Mouse (Mus musculus) CH12.LX (cell line): Measurements from ENCODE around the gene Adora1. TPM values are rescaled to one million over a fixed set of nuclear protein-coding genes. Genes with fewer than 3 reads are reported as not detected.

Experiments used
- DNase-seq: peaks from one replicate; pipeline ENCODE4 v3.0.0-alpha.2; 2013; ENCODE audit errors: extremely low read depth
- H3K27ac ChIP-seq: 2 replicates; pipeline ENCODE4 v1.5.1; 2012; ENCODE audit warnings: low read depth, mild to moderate bottlenecking, control low read depth, moderate library complexity; ENCODE audit not compliant: insufficient read depth
- H3K27me3 ChIP-seq: replicated peaks from 2 replicates; pipeline ENCODE3; 2012; ENCODE audit warnings: inconsistent platforms
- H3K36me3 ChIP-seq, 2 experiments: replicated peaks in 1 of 2; 2 replicates each; pipeline versions ENCODE3 to v1.6.1; 2012; ENCODE audit warnings: inconsistent platforms in 1 of 2, low read length in 1 of 2, mild to moderate bottlenecking in 1 of 2, mixed read lengths in 1 of 2, moderate library complexity in 1 of 2; ENCODE audit not compliant: control insufficient read depth in 1 of 2, insufficient read depth in 1 of 2
- H3K4me1 ChIP-seq, 2 experiments: 2 replicates each; pipeline ENCODE4 v1.6.1; 2012; ENCODE audit warnings: inconsistent platforms in 1 of 2, moderate library complexity in 1 of 2; ENCODE audit not compliant: insufficient read depth in 2 of 2, control insufficient read depth in 1 of 2
- H3K4me2 ChIP-seq: 2 replicates; pipeline ENCODE4 v1.6.1; 2012; ENCODE audit warnings: low read depth, mild to moderate bottlenecking, control low read depth; ENCODE audit not compliant: poor library complexity, insufficient read depth, severe bottlenecking
- H3K4me3 ChIP-seq, 3 experiments: fragments of 150-350 bp in 1 of 3; sonication (generic) in 1 of 3; replicated peaks in 1 of 3; 2 replicates each; pipeline versions ENCODE3 to v1.5.1; 2011 to 2012; ENCODE audit warnings: low read depth in 2 of 3, low read length in 2 of 3, mild to moderate bottlenecking in 2 of 3, moderate library complexity in 2 of 3, control low read depth in 1 of 3, improper control_type of control experiment in 1 of 3, inconsistent platforms in 1 of 3, mixed read lengths in 1 of 3; ENCODE audit not compliant: poor library complexity in 1 of 3
- H3K79me2 ChIP-seq: replicated peaks from 2 replicates; pipeline ENCODE4 v1.6.1; 2012; ENCODE audit warnings: mild to moderate bottlenecking, moderate library complexity; ENCODE audit not compliant: control insufficient read depth, poor library complexity, insufficient read depth, severe bottlenecking; ENCODE audit errors: extremely low read depth
- H3K9ac ChIP-seq: 2 replicates; pipeline ENCODE4 v1.6.1; 2012; ENCODE audit warnings: low read depth, mild to moderate bottlenecking, control low read depth, moderate library complexity; ENCODE audit not compliant: insufficient read depth
- H3K9me3 ChIP-seq: replicated peaks from 2 replicates; pipeline ENCODE3; 2012; ENCODE audit warnings: low read length, inconsistent platforms, mixed read lengths
- CHD1 ChIP-seq: IDR thresholded peaks from 2 replicates; pipeline ENCODE4 v1.6.1; 2012; ENCODE audit warnings: low read depth, low read length, improper control_type of control experiment, inconsistent platforms
- CTCF ChIP-seq, 2 experiments: IDR thresholded peaks in 1 of 2; conservative IDR thresholded peaks in 1 of 2; 2 replicates each; pipeline ENCODE4 v1.5.1; 2011 to 2012; ENCODE audit warnings: low read depth in 2 of 2, low read length in 2 of 2, improper control_type of control experiment in 1 of 2, inconsistent platforms in 1 of 2, mild to moderate bottlenecking in 1 of 2, moderate library complexity in 1 of 2
- EP300 ChIP-seq: IDR thresholded peaks from 2 replicates; pipeline ENCODE4 v1.6.1; 2011; ENCODE audit warnings: low read length, improper control_type of control experiment
- ETS1 ChIP-seq: conservative IDR thresholded peaks from 2 replicates; pipeline ENCODE4 v1.6.1; 2012; ENCODE audit warnings: low read depth, mild to moderate bottlenecking, inconsistent platforms, low read length, improper control_type of control experiment, moderate library complexity
- GABPA ChIP-seq: IDR thresholded peaks from 2 replicates; pipeline ENCODE4 v1.6.1; 2012; ENCODE audit warnings: low read depth, low read length, improper control_type of control experiment, inconsistent platforms; ENCODE audit not compliant: insufficient replicate concordance
- HCFC1 ChIP-seq: IDR thresholded peaks from 2 replicates; pipeline ENCODE4 v1.6.1; 2012; ENCODE audit warnings: low read depth, mild to moderate bottlenecking, inconsistent platforms, low read length, improper control_type of control experiment
- IRF4 ChIP-seq: IDR thresholded peaks from 2 replicates; pipeline ENCODE4 v1.6.1; 2014; ENCODE audit warnings: low read depth, mild to moderate bottlenecking, inconsistent platforms, low read length, improper control_type of control experiment
- JUN ChIP-seq: IDR thresholded peaks from 2 replicates; pipeline ENCODE4 v1.6.1; 2011; ENCODE audit warnings: low read depth, mild to moderate bottlenecking, low read length, improper control_type of control experiment, moderate library complexity; ENCODE audit not compliant: insufficient read depth
- KAT2A ChIP-seq: IDR thresholded peaks from 2 replicates; pipeline ENCODE4 v1.6.1; 2012; ENCODE audit warnings: low read length, improper control_type of control experiment, inconsistent platforms; ENCODE audit not compliant: insufficient replicate concordance
- MAFK ChIP-seq: IDR thresholded peaks from 2 replicates; pipeline ENCODE4 v1.6.1; 2011; ENCODE audit warnings: low read length, improper control_type of control experiment; ENCODE audit not compliant: insufficient replicate concordance
- MAX ChIP-seq: IDR thresholded peaks from 2 replicates; pipeline ENCODE4 v1.6.1; 2011; ENCODE audit warnings: low read length, improper control_type of control experiment
- MEF2A ChIP-seq: IDR thresholded peaks from 2 replicates; pipeline ENCODE4 v1.6.1; 2014; ENCODE audit warnings: low read depth, mild to moderate bottlenecking, inconsistent platforms, low read length, improper control_type of control experiment, borderline replicate concordance
- NRF1 ChIP-seq: IDR thresholded peaks from 2 replicates; pipeline ENCODE4 v1.6.1; 2014; ENCODE audit warnings: low read depth, mild to moderate bottlenecking, inconsistent platforms, low read length, improper control_type of control experiment, moderate library complexity
- PAX5 ChIP-seq: IDR thresholded peaks from 2 replicates; pipeline ENCODE4 v1.6.1; 2012; ENCODE audit warnings: low read length, inconsistent platforms, mixed read lengths
- POLR2AphosphoS2 ChIP-seq: IDR thresholded peaks from 2 replicates; pipeline ENCODE4 v1.6.1; 2011; ENCODE audit warnings: low read depth, low read length, improper control_type of control experiment
- RAD21 ChIP-seq: IDR thresholded peaks from 2 replicates; pipeline ENCODE4 v1.6.1; 2011; ENCODE audit warnings: low read depth, mild to moderate bottlenecking, low read length, improper control_type of control experiment, moderate library complexity
- SMC3 ChIP-seq: IDR thresholded peaks from 2 replicates; pipeline ENCODE4 v1.6.1; 2011; ENCODE audit warnings: low read depth, low read length, improper control_type of control experiment
- TCF12 ChIP-seq: IDR thresholded peaks from 2 replicates; pipeline ENCODE4 v1.6.1; 2014; ENCODE audit warnings: low read depth, mild to moderate bottlenecking, inconsistent platforms, low read length, improper control_type of control experiment
- UBTF ChIP-seq: IDR thresholded peaks from 2 replicates; pipeline ENCODE4 v1.6.1; 2012; ENCODE audit warnings: low read depth, mild to moderate bottlenecking, inconsistent platforms, low read length, improper control_type of control experiment, moderate library complexity
- ZC3H11A ChIP-seq: IDR thresholded peaks from 2 replicates; pipeline ENCODE4 v1.6.1; 2012; ENCODE audit warnings: low read depth, mild to moderate bottlenecking, inconsistent platforms, low read length, improper control_type of control experiment
- ZNF384 ChIP-seq: IDR thresholded peaks from 2 replicates; pipeline ENCODE4 v1.6.1; 2012; ENCODE audit warnings: low read depth, low read length, improper control_type of control experiment, inconsistent platforms
- dilution Hi-C: fragments of 300-500 bp; cut with MboI; formaldehyde crosslinking; loops from 2 replicates; pipeline ENCODE4 v1.14.3; 2020; ENCODE audit warnings: low sequenced_read_pairs; ENCODE audit not compliant: extremely low pct_unique_long_range_greater_than_20kb, extremely low pct_ligation_motif_present
- in situ Hi-C: fragments of 300-500 bp; cut with MboI; formaldehyde crosslinking; loops from 3 replicates; pipeline ENCODE4 v1.14.3; 2019; ENCODE audit warnings: low sequenced_read_pairs, low pct_ligation_motif_present, low pct_unique_long_range_greater_than_20kb, mixed read lengths
- polyA plus RNA-seq: library from polyadenylated mRNA; unstranded; fragments of >175 nt; gene quantifications from 2 replicates; pipeline ENCODE4 v1.2.1, GENCODE M21; 2012; ENCODE audit warnings: low read depth; ENCODE audit not compliant: insufficient read length
- total RNA-seq, 2 experiments: library from RNA; depleted of rRNA; stranded (reverse); fragments of 300-350 nt in 1 of 2; fragments of >200 nt in 1 of 2; gene quantifications; 2 replicates each; pipeline ENCODE4 v1.2.3; 2012 to 2014

Gene Adora1
- total and polyA plus RNA-seq, 3 experiments: 0.20 TPM; not detected in 2

DNA sequence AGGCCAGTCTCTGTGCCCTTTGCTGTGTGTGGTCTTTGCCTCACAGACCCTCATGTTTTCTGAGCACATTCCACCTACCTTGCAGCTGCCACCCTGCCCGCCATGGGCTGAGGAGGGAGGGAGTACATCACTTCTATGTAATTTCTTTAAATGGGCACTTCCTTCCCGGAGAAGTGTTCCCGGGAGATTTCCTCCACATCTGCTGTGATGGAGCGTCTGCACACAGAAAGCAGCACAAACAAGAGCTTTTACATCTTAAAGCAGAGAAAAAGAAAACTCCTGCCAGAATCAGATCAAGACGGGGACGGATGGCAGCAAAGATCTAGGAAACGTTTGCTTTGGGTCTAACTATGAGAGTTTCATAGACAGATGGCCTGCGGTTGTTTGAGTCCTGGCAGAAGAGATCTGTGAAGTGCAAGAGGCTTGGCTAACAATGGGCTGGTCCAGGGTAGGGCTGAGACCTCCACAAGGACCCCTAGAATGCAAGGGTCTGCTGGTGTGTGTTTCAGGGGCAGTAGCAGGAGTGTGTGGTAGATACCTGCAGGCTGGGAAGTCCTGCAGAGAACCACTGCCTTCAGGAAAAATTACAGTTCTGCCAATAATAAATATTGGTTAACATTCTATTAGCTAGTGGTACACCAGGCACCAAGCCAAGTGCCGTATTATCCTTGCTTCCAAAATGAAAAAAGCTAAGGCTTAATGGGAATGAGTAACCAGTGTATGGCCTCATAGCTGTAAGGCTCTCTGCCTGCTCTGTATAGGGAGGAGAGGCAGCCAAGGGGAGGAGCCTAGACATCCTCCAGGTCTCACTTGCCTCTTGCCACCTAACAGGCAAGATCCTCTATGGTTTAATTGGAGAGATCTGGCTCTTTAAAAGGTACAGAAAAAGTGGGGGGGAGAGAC is 38.5 kb upstream of the Adora1 start:
- H3K9me3 ChIP-seq: no peaks in the 10 kb centered on the region
- no peak overlapping the region for H3K4me2 ChIP-seq
- H3K27me3 ChIP-seq: no peaks in the 10 kb centered on the region
- H3K4me3 ChIP-seq: no peak overlapping the region
- DNase-seq: no peak
- H3K4me1 ChIP-seq: peaks cover 0 to 7% of the 10 kb centered on the region in 2 experiments; a peak in 1 of 4 replicates
- dilution Hi-C loops: no loop called here
- no peaks in the 10 kb centered on the region for H3K36me3 ChIP-seq
- H3K79me2 ChIP-seq: no peaks in the 10 kb centered on the region
- no peak overlapping the region for H3K27ac ChIP-seq
- H3K9ac ChIP-seq: no peak overlapping the region
- no peak for TF ChIP-seq CTCF (conservative IDR thresholded peaks at IDR 0.05 in 1 of 2, IDR thresholded peaks at IDR 0.05 in 1 of 2; ENCODE audit: low read depth in 2 of 2, low read length in 2 of 2)
- TF ChIP-seq KAT2A: no peak
- TF ChIP-seq ZC3H11A: no peak
- TF ChIP-seq JUN: no peak
- TF ChIP-seq EP300: no peak
- no peak for TF ChIP-seq IRF4
- in situ Hi-C loops: no loop called here

DNA sequence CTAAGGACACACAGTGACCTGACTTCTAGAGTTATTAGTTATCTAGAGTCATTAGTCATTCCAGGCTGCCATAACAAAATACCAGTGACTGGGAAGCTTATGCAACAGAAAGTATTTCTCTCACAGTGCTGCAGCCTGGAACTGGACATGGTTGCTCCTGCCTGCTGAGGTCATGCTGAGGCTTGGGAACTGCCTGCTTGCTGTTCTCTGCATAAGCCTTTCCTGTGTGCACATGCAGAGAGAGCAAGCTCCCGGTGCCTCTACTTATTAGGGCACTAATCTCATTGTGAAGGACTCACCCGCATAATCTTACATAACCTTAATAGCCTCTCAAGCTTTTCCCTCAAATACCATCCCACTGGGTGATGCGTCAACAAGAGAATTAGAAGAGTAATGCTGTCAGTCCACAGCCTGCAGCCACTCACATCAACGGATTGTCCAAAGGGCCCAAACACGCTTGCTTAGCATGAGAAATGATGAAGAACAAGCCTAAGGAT is 37.6 kb upstream of the Adora1 start:
- dilution Hi-C loops: no loop called here
- TF ChIP-seq MAX: no peak
- TF ChIP-seq CTCF (conservative IDR thresholded peaks at IDR 0.05 in 1 of 2, IDR thresholded peaks at IDR 0.05 in 1 of 2; ENCODE audit: low read depth in 2 of 2, low read length in 2 of 2): no peak
- TF ChIP-seq POLR2AphosphoS2: no peak
- TF ChIP-seq SMC3: no peak
- no peak for TF ChIP-seq NRF1
- TF ChIP-seq MAFK: no peak
- TF ChIP-seq CHD1: no peak
- no peak for TF ChIP-seq ZNF384
- TF ChIP-seq HCFC1: no peak
- no peak for TF ChIP-seq TCF12
- no peak for TF ChIP-seq RAD21
- TF ChIP-seq UBTF: no peak
- no peak for TF ChIP-seq JUN
- no peak for TF ChIP-seq ETS1
- TF ChIP-seq GABPA: no peak
- TF ChIP-seq PAX5: no peak
- TF ChIP-seq KAT2A: no peak
- TF ChIP-seq MEF2A: no peak
- TF ChIP-seq IRF4: no peak
- TF ChIP-seq, all 38 proteins: peak for 0
- H3K4me2 ChIP-seq: no peak overlapping the region
- H3K9me3 ChIP-seq: no peaks in the 10 kb centered on the region
- in situ Hi-C loops: no loop called here
- no peaks in the 10 kb centered on the region for H3K79me2 ChIP-seq
- no peaks in the 10 kb centered on the region for H3K4me1 ChIP-seq
- no peaks in the 10 kb centered on the region for H3K36me3 ChIP-seq
- H3K27ac ChIP-seq: no peak overlapping the region
- no peak for DNase-seq
- H3K4me3 ChIP-seq: no peak overlapping the region
- no peaks in the 10 kb centered on the region for H3K27me3 ChIP-seq
- H3K9ac ChIP-seq: no peak overlapping the region
